Mouse (Mus musculus): ENCODE data around the gene Prmt1. TPM values are rescaled to one million over a fixed set of nuclear protein-coding genes. Genes with fewer than 3 reads are reported as not detected.

Prmt1 gene
- polyA plus RNA-seq, 2 experiments: 166 to 607 TPM

- Histone ChIP-seq H3K4me1 (ENCODE audit: control insufficient read depth, insufficient read depth, low read length) (peaks cover 19% of the 10 kb centered on the region), H3K27ac (replicated peaks; ENCODE audit: low read depth, low read length) (no peak overlapping the region), H3K4me2 (replicated peaks; ENCODE audit: low read depth, low read length, severe bottlenecking) (peak overlapping the region; percentile 64), H3K9ac (ENCODE audit: low read depth, low read length, severe bottlenecking) (no peak overlapping the region), H3K9me3 (ENCODE audit: control insufficient read depth, low read length) (no peaks in the 10 kb centered on the region), H3K27me3 (ENCODE audit: control insufficient read depth, insufficient read depth, low read length) (no peaks in the 10 kb centered on the region), H3K4me3 (replicated peaks; ENCODE audit: low read length) (peak overlapping the region; percentile 100), H3K36me3 (ENCODE audit: control insufficient read depth, insufficient read depth, low read length) (peaks cover 44% of the 10 kb centered on the region)
- 37% methylated on average over 3 of the region's 3 CpGs for WGBS
- no peak for TF ChIP-seq POLR2A (IDR thresholded peaks at IDR 0.05; ENCODE audit: borderline replicate concordance, extremely low read depth, insufficient read depth, insufficient read length)
- no peak for DNase-seq (ENCODE audit: low spot score)
- ATAC-seq (ENCODE audit: low FRiP score, low read depth): no peak
Measured at GRCm38 (mm10) chr7:44984833-44985164, 1.6 kb downstream of the Prmt1 start.

- no peak for TF ChIP-seq POLR2A (IDR thresholded peaks at IDR 0.05; ENCODE audit: borderline replicate concordance, extremely low read depth, insufficient read depth, insufficient read length)
- no peak for ATAC-seq (ENCODE audit: low FRiP score, low read depth)
- Histone ChIP-seq H3K27ac (replicated peaks; ENCODE audit: low read depth, low read length) (0 out of 2 replicates have a peak overlapping the region, but pooled peaks have one; percentile 19), H3K4me2 (replicated peaks; ENCODE audit: low read depth, low read length, severe bottlenecking) (peak overlapping the region; percentile 64), H3K36me3 (ENCODE audit: control insufficient read depth, insufficient read depth, low read length) (peaks cover 49% of the 10 kb centered on the region), H3K4me1 (ENCODE audit: control insufficient read depth, insufficient read depth, low read length) (peaks cover 19% of the 10 kb centered on the region), H3K9ac (ENCODE audit: low read depth, low read length, severe bottlenecking) (no peak overlapping the region), H3K27me3 (ENCODE audit: control insufficient read depth, insufficient read depth, low read length) (no peaks in the 10 kb centered on the region), H3K4me3 (replicated peaks; ENCODE audit: low read length) (peak overlapping the region; percentile 100; the same call in 1 of the 2 replicates), H3K9me3 (ENCODE audit: control insufficient read depth, low read length) (no peaks in the 10 kb centered on the region)
- 77% methylated on average over 7 of the region's 7 CpGs for WGBS
- no peak for DNase-seq (ENCODE audit: low spot score)
Measured at GRCm38 (mm10) chr7:44983944-44984832, 2.2 kb downstream of the Prmt1 start.

- Histone ChIP-seq H3K4me1 (ENCODE audit: control insufficient read depth, insufficient read depth, low read length) (peaks cover 14% of the 10 kb centered on the region), H3K4me3 (replicated peaks; ENCODE audit: low read length) (no peak overlapping the region), H3K27ac (replicated peaks; ENCODE audit: low read depth, low read length) (no peak overlapping the region), H3K4me2 (replicated peaks; ENCODE audit: low read depth, low read length, severe bottlenecking) (no peak overlapping the region), H3K27me3 (ENCODE audit: control insufficient read depth, insufficient read depth, low read length) (no peaks in the 10 kb centered on the region), H3K9me3 (ENCODE audit: control insufficient read depth, low read length) (no peaks in the 10 kb centered on the region), H3K36me3 (ENCODE audit: control insufficient read depth, insufficient read depth, low read length) (peaks cover 60% of the 10 kb centered on the region), H3K9ac (ENCODE audit: low read depth, low read length, severe bottlenecking) (no peak overlapping the region)
- ATAC-seq (ENCODE audit: low FRiP score, low read depth) (no peak), DNase-seq (ENCODE audit: low spot score) (peak; percentile 80)
- WGBS: 38% methylated on average over 6 of the region's 6 CpGs
- peak; percentile 35; the same call in 1 of the 2 replicates for TF ChIP-seq POLR2A (IDR thresholded peaks at IDR 0.05; ENCODE audit: borderline replicate concordance, extremely low read depth, insufficient read depth, insufficient read length)
Measured at GRCm38 (mm10) chr7:44983085-44983484, 3.3 kb downstream of the Prmt1 start.

- ATAC-seq (ENCODE audit: low FRiP score, low read depth) (no peak), DNase-seq (ENCODE audit: low spot score) (no peak)
- H3K27ac ChIP-seq (replicated peaks; ENCODE audit: low read depth, low read length): no peak overlapping the region
- no peaks in the 10 kb centered on the region for H3K9me3 ChIP-seq (ENCODE audit: control insufficient read depth, low read length)
- no peak overlapping the region for H3K4me2 ChIP-seq (replicated peaks; ENCODE audit: low read depth, low read length, severe bottlenecking)
- H3K4me3 ChIP-seq (replicated peaks; ENCODE audit: low read length): no peak overlapping the region
- WGBS: 95% methylated on average over 8 of the region's 8 CpGs
- no peak for TF ChIP-seq POLR2A (IDR thresholded peaks at IDR 0.05; ENCODE audit: borderline replicate concordance, extremely low read depth, insufficient read depth, insufficient read length)
- no peaks in the 10 kb centered on the region for H3K27me3 ChIP-seq (ENCODE audit: control insufficient read depth, insufficient read depth, low read length)
- peaks cover 76% of the 10 kb centered on the region for H3K36me3 ChIP-seq (ENCODE audit: control insufficient read depth, insufficient read depth, low read length)
- no peak overlapping the region for H3K9ac ChIP-seq (ENCODE audit: low read depth, low read length, severe bottlenecking)
- peaks cover 11% of the 10 kb centered on the region; the same call in 1 of the 2 replicates for H3K4me1 ChIP-seq (ENCODE audit: control insufficient read depth, insufficient read depth, low read length)
Measured at GRCm38 (mm10) chr7:44981539-44981938, 4.8 kb downstream of the Prmt1 start.

GRCm38 (mm10) chr7:44978300-44978699 is 8.1 kb downstream of the Prmt1 start:
- Histone ChIP-seq H3K27ac (replicated peaks; ENCODE audit: low read depth, low read length) (no peak overlapping the region), H3K9me3 (ENCODE audit: control insufficient read depth, low read length) (no peaks in the 10 kb centered on the region), H3K27me3 (ENCODE audit: control insufficient read depth, insufficient read depth, low read length) (no peaks in the 10 kb centered on the region), H3K4me1 (ENCODE audit: control insufficient read depth, insufficient read depth, low read length) (peaks cover 5% of the 10 kb centered on the region; the same call in 1 of the 2 replicates), H3K4me2 (replicated peaks; ENCODE audit: low read depth, low read length, severe bottlenecking) (no peak overlapping the region), H3K4me3 (replicated peaks; ENCODE audit: low read length) (no peak overlapping the region), H3K36me3 (ENCODE audit: control insufficient read depth, insufficient read depth, low read length) (peaks cover 78% of the 10 kb centered on the region), H3K9ac (ENCODE audit: low read depth, low read length, severe bottlenecking) (no peak overlapping the region)
- TF ChIP-seq POLR2A (IDR thresholded peaks at IDR 0.05; ENCODE audit: borderline replicate concordance, extremely low read depth, insufficient read depth, insufficient read length): no peak
- no peak for ATAC-seq (ENCODE audit: low FRiP score, low read depth)
- no peak for DNase-seq (ENCODE audit: low spot score)
- 80% methylated on average over 3 of the region's 3 CpGs for WGBS
